Mouse (Mus musculus) hindbrain, embryonic 13.5 days (tissue): Measurements from ENCODE around the gene Lmna. TPM values are rescaled to one million over a fixed set of nuclear protein-coding genes. Genes with fewer than 3 reads are reported as not detected.
A peak's percentile ranks its signal among the peaks of the same experiment; 100 is the strongest.

Source experiments
- ATAC-seq: fragments of 200-750 bp; cut with Nextera tagmentation; 2 replicates; pipeline ENCODE4 v1.8.0; 2017; ENCODE audit warnings: moderate TSS enrichment; ENCODE audit not compliant: low FRiP score
- H3K27ac ChIP-seq: fragments of 300-500 bp; sonication (generic); 2 replicates; pipeline ENCODE4 v1.5.1; 2015; ENCODE audit warnings: inconsistent platforms, mild to moderate bottlenecking, moderate library complexity
- H3K27me3 ChIP-seq: fragments of 300-500 bp; sonication (generic); 2 replicates; pipeline ENCODE4 v1.6.1; 2015; ENCODE audit warnings: mild to moderate bottlenecking, inconsistent platforms
- H3K36me3 ChIP-seq: fragments of 300-500 bp; sonication (generic); 2 replicates; pipeline ENCODE4 v1.6.1; 2015; ENCODE audit warnings: mild to moderate bottlenecking, inconsistent platforms
- H3K4me1 ChIP-seq: fragments of 300-500 bp; sonication (generic); replicated peaks from 2 replicates; pipeline ENCODE4 v1.6.1; 2015; ENCODE audit warnings: inconsistent platforms
- H3K4me2 ChIP-seq: fragments of 300-500 bp; sonication (generic); 2 replicates; pipeline ENCODE4 v1.6.1; 2015; ENCODE audit warnings: inconsistent platforms, mild to moderate bottlenecking, moderate library complexity
- H3K4me3 ChIP-seq: fragments of 300-500 bp; sonication (generic); 2 replicates; pipeline ENCODE4 v1.5.1; 2015; ENCODE audit warnings: mild to moderate bottlenecking, inconsistent platforms
- H3K9ac ChIP-seq: fragments of 300-500 bp; sonication (generic); 2 replicates; pipeline ENCODE4 v1.6.1; 2015; ENCODE audit warnings: mild to moderate bottlenecking, inconsistent platforms
- H3K9me3 ChIP-seq: fragments of 300-500 bp; sonication (generic); 2 replicates; pipeline ENCODE4 v1.6.1; 2016; ENCODE audit warnings: inconsistent platforms
- WGBS: fragments of 180-500 bp; shearing (Covaris S2); methylation state at CpG from one replicate; pipeline ENCODE4 v1.1.7; 2015; 5-methylcytosine and 5-hydroxymethylcytosine counted together
- polyA plus RNA-seq: library from polyadenylated mRNA; unstranded; fragments of >200 nt; fragmentation: Nextera tagmentation; extraction: Ambion mirVana; gene quantifications from 2 replicates; pipeline ENCODE4 v1.2.1, GENCODE M21; 2015

The Lmna gene
- polyA plus RNA-seq, 1 experiment from 2014 or later = 31.9 TPM

- peak overlapping the region; percentile 78 for H3K27ac ChIP-seq
- H3K9ac ChIP-seq = peak overlapping the region; percentile 92
- under 1% methylated on average over 55 of the region's 55 CpGs for WGBS
- H3K4me2 ChIP-seq = peak overlapping the region; percentile 96
- peaks cover 32% of the 10 kb centered on the region for H3K4me1 ChIP-seq
- peaks cover 31% of the 10 kb centered on the region for H3K27me3 ChIP-seq
- ATAC-seq = peak; percentile 92
- no peaks in the 10 kb centered on the region for H3K36me3 ChIP-seq
- no peaks in the 10 kb centered on the region for H3K9me3 ChIP-seq
- H3K4me3 ChIP-seq = peak overlapping the region; percentile 85
These were observed 6.9 kb downstream of the Lmna start for GRCm38 (mm10) chr3:88502641-88503504.

GRCm38 (mm10) chr3:88502031-88502571, 7.7 kb downstream of the Lmna start:
- Histone ChIP-seq H3K9me3 (no peaks in the 10 kb centered on the region), H3K9ac (peak overlapping the region; percentile 92), H3K36me3 (no peaks in the 10 kb centered on the region), H3K4me3 (peak overlapping the region; percentile 85), H3K4me1 (peaks cover 32% of the 10 kb centered on the region), H3K27me3 (peaks cover 31% of the 10 kb centered on the region), H3K4me2 (peak overlapping the region; percentile 96), H3K27ac (no peak overlapping the region)
- 11% methylated on average over 11 of the region's 11 CpGs for WGBS
- ATAC-seq = no peak

DNA sequence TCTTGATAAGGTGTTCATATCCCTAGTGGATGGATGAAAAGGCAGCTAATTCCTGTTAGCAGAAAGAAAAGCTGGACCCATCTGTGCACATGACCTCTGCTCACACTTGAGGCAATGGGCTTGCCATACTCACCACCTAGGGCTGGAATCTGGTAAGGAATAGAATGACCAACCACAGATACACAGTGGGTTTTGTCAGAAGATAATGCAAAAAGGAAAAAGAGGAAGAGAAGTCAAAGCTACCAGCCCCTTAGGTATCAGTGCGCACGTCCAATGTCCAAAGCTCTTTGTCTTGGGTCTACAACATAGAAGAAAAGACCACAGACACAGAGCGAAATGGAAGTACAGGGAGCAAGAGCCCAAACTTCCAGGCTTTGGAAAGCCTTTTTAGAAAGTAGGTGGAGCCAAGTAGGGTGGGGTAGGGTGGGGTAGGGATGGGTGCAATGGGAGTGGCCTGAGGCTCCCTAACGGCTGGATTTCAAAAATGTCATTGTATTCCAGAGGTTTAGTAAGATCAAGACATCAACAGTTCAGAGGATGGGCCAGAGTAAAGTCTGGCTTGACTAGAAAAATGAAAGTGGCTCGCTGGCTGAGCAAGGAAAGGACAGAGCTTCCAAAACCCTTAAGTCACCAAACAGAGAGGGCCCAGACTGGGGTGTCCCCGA, 8.3 kb downstream of the Lmna start:
- Histone ChIP-seq H3K9me3 (no peaks in the 10 kb centered on the region), H3K36me3 (no peaks in the 10 kb centered on the region), H3K27ac (no peak overlapping the region), H3K9ac (peak overlapping the region; percentile 92; the same call in 1 of the 2 replicates), H3K4me2 (peak overlapping the region; percentile 96), H3K27me3 (peaks cover 33% of the 10 kb centered on the region), H3K4me1 (peaks cover 32% of the 10 kb centered on the region), H3K4me3 (peak overlapping the region; percentile 85)
- 62% methylated on average over 6 of the region's 6 CpGs for WGBS
- ATAC-seq = no peak

DNA sequence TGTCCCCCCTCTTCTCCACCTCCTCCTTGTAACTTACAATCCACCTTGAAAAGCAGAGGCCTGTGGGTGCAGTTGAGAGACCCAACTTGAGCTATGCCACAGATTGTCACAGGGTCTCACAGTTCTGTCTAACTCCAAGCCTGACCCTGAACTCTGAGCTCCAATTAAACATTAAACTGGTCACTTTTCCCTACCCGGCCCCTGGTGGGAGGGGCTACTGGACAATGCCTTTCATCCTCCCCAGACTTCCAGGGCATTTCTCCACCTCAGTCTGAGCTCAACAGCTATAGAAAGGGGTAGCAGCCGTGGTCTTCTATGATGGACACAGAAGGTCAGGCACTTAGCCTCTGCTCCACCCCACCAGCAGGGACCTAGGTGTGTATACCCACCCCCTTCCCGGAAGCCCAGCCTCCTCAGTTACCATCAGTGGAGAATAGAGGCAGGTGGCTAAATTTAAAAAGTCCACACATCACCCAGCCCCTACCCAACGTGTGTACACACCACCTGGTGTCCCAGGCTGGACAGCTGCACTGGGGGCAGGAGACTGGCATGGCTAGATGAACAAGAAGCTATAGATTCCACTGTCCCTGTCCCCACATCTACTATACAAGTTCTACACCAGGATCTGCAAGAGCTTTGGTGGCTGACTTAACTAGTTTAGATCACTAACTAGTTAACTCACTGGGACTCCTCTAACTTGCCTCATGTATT, 8.9 kb downstream of the Lmna start:
- Histone ChIP-seq H3K9me3 (no peaks in the 10 kb centered on the region), H3K9ac (no peak overlapping the region), H3K4me3 (no peak overlapping the region), H3K4me2 (peak overlapping the region; percentile 96; the same call in 1 of the 2 replicates), H3K27me3 (peaks cover 33% of the 10 kb centered on the region), H3K4me1 (peaks cover 32% of the 10 kb centered on the region), H3K27ac (no peak overlapping the region), H3K36me3 (no peaks in the 10 kb centered on the region)
- WGBS = 46% methylated on average over 4 of the region's 4 CpGs
- ATAC-seq = no peak

DNA sequence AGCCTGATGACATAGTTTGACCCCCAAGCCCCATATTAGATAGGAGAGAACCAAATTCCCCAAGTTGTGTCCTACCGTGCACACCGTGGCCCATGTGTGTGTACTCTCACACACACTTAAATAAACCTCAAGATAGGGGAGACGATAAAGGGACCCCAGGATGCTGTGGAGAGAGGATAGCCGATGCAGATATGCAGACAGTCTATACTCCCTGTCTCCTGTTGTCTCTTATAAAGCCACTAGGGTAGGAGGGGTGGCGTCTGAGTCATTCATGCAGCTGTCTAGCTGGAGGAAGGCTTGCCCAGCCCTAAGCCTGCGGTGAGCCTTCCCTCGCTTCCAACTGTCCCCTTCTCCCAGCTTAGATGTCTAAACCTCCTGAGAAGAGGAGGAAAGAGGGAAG, 9.7 kb downstream of the Lmna start:
- no peak overlapping the region for H3K27ac ChIP-seq
- H3K4me1 ChIP-seq = peaks cover 38% of the 10 kb centered on the region
- no peak overlapping the region for H3K4me2 ChIP-seq
- no peak overlapping the region for H3K9ac ChIP-seq
- ATAC-seq = no peak
- peaks cover 33% of the 10 kb centered on the region for H3K27me3 ChIP-seq
- no peaks in the 10 kb centered on the region for H3K36me3 ChIP-seq
- 86% methylated on average over 7 of the region's 7 CpGs for WGBS
- H3K4me3 ChIP-seq = no peak overlapping the region
- no peaks in the 10 kb centered on the region for H3K9me3 ChIP-seq

- 64% methylated on average over 4 of the region's 4 CpGs for WGBS
- Histone ChIP-seq H3K4me2 (no peak overlapping the region), H3K36me3 (no peaks in the 10 kb centered on the region), H3K9ac (no peak overlapping the region), H3K9me3 (no peaks in the 10 kb centered on the region), H3K4me3 (no peak overlapping the region), H3K4me1 (peaks cover 42% of the 10 kb centered on the region), H3K27ac (no peak overlapping the region), H3K27me3 (peaks cover 30% of the 10 kb centered on the region)
- no peak for ATAC-seq
These were observed 10.2 kb downstream of the Lmna start for GRCm38 (mm10) chr3:88499580-88499979.

DNA sequence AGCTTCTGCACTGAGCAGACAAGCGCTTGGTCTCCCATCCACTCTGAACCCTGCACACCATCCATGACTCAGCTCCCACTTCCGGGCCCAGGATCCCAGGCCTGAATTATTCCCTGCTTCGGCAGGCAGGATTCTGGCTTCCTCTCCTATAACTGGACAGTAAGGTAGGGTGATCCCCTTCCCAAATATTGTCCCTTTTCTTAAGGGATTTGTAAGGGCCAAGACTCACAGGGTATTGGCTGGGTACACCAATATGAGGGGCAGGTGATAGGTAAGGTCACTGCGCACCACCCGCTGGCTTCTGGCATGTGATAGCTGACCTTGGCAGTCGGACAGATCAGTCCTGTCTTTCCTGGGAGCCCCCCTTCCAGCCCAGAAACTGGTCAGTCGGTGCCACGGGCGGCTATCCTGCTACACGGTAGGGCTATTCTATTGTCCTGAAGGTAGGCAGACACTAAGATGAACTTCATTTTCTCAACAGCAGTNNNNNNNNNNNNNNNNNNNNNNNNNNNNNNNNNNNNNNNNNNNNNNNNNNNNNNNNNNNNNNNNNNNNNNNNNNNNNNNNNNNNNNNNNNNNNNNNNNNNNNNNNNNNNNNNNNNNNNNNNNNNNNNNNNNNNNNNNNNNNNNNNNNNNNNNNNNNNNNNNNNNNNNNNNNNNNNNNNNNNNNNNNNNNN, 13.9 kb downstream of the Lmna start:
- Histone ChIP-seq H3K4me3 (no peak overlapping the region), H3K4me2 (no peak overlapping the region), H3K9ac (no peak overlapping the region), H3K4me1 (peaks cover 32% of the 10 kb centered on the region), H3K9me3 (no peaks in the 10 kb centered on the region), H3K27ac (no peak overlapping the region), H3K27me3 (peaks cover 10% of the 10 kb centered on the region; the same call in 1 of the 2 replicates), H3K36me3 (no peaks in the 10 kb centered on the region)
- ATAC-seq = no peak
- WGBS = 85% methylated on average over 10 of the region's 10 CpGs

DNA sequence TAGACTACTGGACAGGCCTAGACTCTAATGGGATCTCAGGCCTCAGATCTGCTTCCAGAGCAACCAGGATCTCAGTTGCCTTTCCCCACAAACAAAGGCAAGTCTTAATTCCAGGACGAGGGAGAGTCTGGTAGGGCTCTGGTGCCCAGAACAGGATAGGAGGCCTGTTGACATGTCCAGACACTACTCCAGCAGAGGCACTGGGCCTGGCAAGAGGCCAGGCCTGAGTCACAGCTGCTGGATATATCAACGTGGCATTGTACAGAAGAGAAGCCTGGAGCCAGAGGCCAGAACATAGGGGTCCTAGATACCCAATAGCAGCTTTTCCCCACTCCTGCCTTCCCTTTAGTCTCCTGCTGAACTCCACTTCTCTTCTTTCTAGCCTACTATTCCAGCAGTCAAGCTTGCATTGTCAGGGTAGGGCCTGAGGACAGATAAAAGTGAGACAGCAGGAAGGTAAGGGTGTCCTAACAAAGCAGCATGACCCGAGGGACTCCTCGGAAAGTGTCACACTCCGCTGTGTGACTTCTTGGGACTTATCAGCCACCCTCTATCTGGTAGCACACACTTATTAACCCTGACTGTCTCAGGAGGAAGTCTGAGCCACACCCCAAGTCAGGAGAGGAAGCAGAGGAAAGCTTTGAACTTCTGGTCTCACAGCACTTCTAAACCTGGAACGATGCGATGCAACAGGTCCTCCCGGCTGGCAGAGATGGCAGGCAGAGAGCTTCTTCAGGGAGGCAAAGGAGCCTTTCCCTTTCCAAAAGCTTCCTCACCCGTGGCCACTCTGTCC, 14.7 kb downstream of the Lmna start:
- WGBS = 75% methylated on average over 9 of the region's 9 CpGs
- H3K9ac ChIP-seq = no peak overlapping the region
- no peaks in the 10 kb centered on the region for H3K36me3 ChIP-seq
- H3K4me3 ChIP-seq = no peak overlapping the region
- H3K9me3 ChIP-seq = no peaks in the 10 kb centered on the region
- peak overlapping the region; percentile 60 for H3K27ac ChIP-seq
- H3K4me1 ChIP-seq = peaks cover 29% of the 10 kb centered on the region
- no peak overlapping the region for H3K4me2 ChIP-seq
- H3K27me3 ChIP-seq = peaks cover 10% of the 10 kb centered on the region
- ATAC-seq = no peak

- 75% methylated on average over 11 of the region's 11 CpGs for WGBS
- no peak for ATAC-seq
- no peaks in the 10 kb centered on the region for H3K9me3 ChIP-seq
- H3K4me1 ChIP-seq = peaks cover 29% of the 10 kb centered on the region
- H3K36me3 ChIP-seq = no peaks in the 10 kb centered on the region
- no peak overlapping the region for H3K27ac ChIP-seq
- H3K4me3 ChIP-seq = no peak overlapping the region
- H3K27me3 ChIP-seq = peaks cover 10% of the 10 kb centered on the region
- no peak overlapping the region for H3K9ac ChIP-seq
- H3K4me2 ChIP-seq = no peak overlapping the region
These were observed 15.8 kb downstream of the Lmna start for GRCm38 (mm10) chr3:88493706-88494582.

DNA sequence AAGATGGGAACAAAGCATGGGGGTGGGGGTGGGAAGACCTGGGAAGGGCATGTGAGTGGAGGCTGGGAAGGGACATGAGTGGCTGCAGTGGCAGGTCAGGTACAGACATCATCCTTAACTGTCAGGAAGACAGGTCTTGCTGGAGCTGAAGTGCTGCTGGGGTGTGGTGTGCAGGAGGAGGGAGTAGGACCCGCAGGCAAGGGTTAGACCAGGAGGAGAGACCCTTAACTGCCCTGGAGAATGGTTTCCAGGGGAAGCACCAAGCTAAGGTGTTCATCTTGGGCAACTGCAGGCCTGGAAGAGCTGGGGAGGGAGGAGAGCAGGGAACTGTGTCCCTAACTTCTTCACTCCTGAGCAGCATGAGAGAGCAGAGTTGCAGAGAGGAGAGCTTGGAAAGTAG, 22.4 kb downstream of the Lmna start:
- Histone ChIP-seq H3K27ac (no peak overlapping the region), H3K36me3 (peaks cover 13% of the 10 kb centered on the region), H3K4me3 (no peak overlapping the region), H3K9ac (no peak overlapping the region), H3K4me2 (no peak overlapping the region), H3K4me1 (peaks cover 10% of the 10 kb centered on the region), H3K9me3 (no peaks in the 10 kb centered on the region), H3K27me3 (peaks cover 57% of the 10 kb centered on the region)
- ATAC-seq = no peak
- WGBS = 83% methylated on average over 1 of the region's 1 CpGs
